Mouse (Mus musculus): ENCODE measurements around the gene Galnt17. TPM values are rescaled to one million over a fixed set of nuclear protein-coding genes. Genes with fewer than 3 reads are reported as not detected.

Galnt17 gene
- polyA plus RNA-seq, 1 experiment from 2014 or later = 0.81 TPM

GRCm38 (mm10) chr5:131266291-131266690, 42.0 kb downstream of the Galnt17 start:
- Histone ChIP-seq H3K4me3 (ENCODE audit: low read depth, low read length) (no peak overlapping the region), H3K4me1 (replicated peaks; ENCODE audit: control insufficient read depth, insufficient read depth) (no peaks in the 10 kb centered on the region), H3K27ac (replicated peaks) (no peak overlapping the region), H3K4me2 (replicated peaks; ENCODE audit: low read depth) (no peak overlapping the region), H3K9ac (ENCODE audit: low read length) (no peak overlapping the region), H3K9me3 (ENCODE audit: control insufficient read depth, low read length) (no peaks in the 10 kb centered on the region), H3K36me3 (ENCODE audit: control insufficient read depth, insufficient read depth, low read length) (no peaks in the 10 kb centered on the region), H3K27me3 (ENCODE audit: control insufficient read depth, insufficient read depth, low read length) (no peaks in the 10 kb centered on the region)
- no peak for TF ChIP-seq CTCF (IDR thresholded peaks at IDR 0.05; ENCODE audit: low read depth)
- TF ChIP-seq EP300 (optimal IDR thresholded peaks at IDR 0.05) = no peak
- DNase-seq (ENCODE audit: low spot score) (no peak), ATAC-seq (ENCODE audit: low FRiP score, low TSS enrichment) (no peak)
- WGBS = 73% methylated on average over 2 of the region's 2 CpGs

- 46% methylated on average over 11 of the region's 11 CpGs for WGBS
- H3K27me3 ChIP-seq (ENCODE audit: control insufficient read depth, insufficient read depth, low read length) = no peaks in the 10 kb centered on the region
- no peak overlapping the region for H3K4me2 ChIP-seq (replicated peaks; ENCODE audit: low read depth)
- H3K4me3 ChIP-seq (ENCODE audit: low read depth, low read length) = no peak overlapping the region
- no peaks in the 10 kb centered on the region for H3K9me3 ChIP-seq (ENCODE audit: control insufficient read depth, low read length)
- ATAC-seq (ENCODE audit: low FRiP score, low TSS enrichment) = no peak
- no peak overlapping the region for H3K27ac ChIP-seq (replicated peaks)
- H3K4me1 ChIP-seq (replicated peaks; ENCODE audit: control insufficient read depth, insufficient read depth) = no peaks in the 10 kb centered on the region
- no peak for DNase-seq (ENCODE audit: low spot score)
- no peak for TF ChIP-seq CTCF (IDR thresholded peaks at IDR 0.05; ENCODE audit: low read depth)
- TF ChIP-seq EP300 (optimal IDR thresholded peaks at IDR 0.05) = no peak
- no peak overlapping the region for H3K9ac ChIP-seq (ENCODE audit: low read length)
- no peaks in the 10 kb centered on the region for H3K36me3 ChIP-seq (ENCODE audit: control insufficient read depth, insufficient read depth, low read length)
Observed at GRCm38 (mm10) chr5:131264145-131264544, 44.2 kb downstream of the Galnt17 start.

- H3K27ac ChIP-seq (replicated peaks) = peak overlapping the region; percentile 79
- TF ChIP-seq CTCF (IDR thresholded peaks at IDR 0.05; ENCODE audit: low read depth) = no peak
- no peak for TF ChIP-seq EP300 (optimal IDR thresholded peaks at IDR 0.05)
- H3K4me2 ChIP-seq (replicated peaks; ENCODE audit: low read depth) = no peak overlapping the region
- ATAC-seq (ENCODE audit: low FRiP score, low TSS enrichment) = peak; percentile 83; the same call in 1 of the 2 replicates
- no peaks in the 10 kb centered on the region for H3K27me3 ChIP-seq (ENCODE audit: control insufficient read depth, insufficient read depth, low read length)
- 38% methylated on average over 8 of the region's 8 CpGs for WGBS
- no peaks in the 10 kb centered on the region for H3K4me1 ChIP-seq (replicated peaks; ENCODE audit: control insufficient read depth, insufficient read depth)
- H3K4me3 ChIP-seq (ENCODE audit: low read depth, low read length) = no peak overlapping the region
- no peaks in the 10 kb centered on the region for H3K9me3 ChIP-seq (ENCODE audit: control insufficient read depth, low read length)
- H3K36me3 ChIP-seq (ENCODE audit: control insufficient read depth, insufficient read depth, low read length) = no peaks in the 10 kb centered on the region
- no peak overlapping the region for H3K9ac ChIP-seq (ENCODE audit: low read length)
- DNase-seq (ENCODE audit: low spot score) = no peak
Observed at GRCm38 (mm10) chr5:131250701-131251636, 57.3 kb downstream of the Galnt17 start.

DNA sequence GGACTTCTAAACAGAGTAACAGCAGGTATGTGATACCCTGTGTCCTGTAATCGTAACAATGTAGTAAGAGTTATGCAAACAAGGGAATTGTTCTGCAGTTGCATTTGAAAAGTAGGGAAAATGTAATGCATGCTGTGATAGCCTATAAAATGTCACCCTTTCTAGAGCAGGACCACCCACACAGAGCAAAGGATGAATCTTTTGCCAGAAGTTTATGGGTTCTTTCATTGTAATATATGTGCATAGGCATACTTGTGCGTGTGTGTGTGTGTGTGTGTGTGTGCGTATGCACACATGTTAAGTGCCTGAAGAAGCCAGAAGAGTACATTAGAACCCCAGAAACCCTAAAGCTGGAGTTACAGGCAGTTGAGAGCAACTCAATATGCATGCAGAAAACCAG, 59.9 kb downstream of the Galnt17 start:
- H3K4me2 ChIP-seq (replicated peaks; ENCODE audit: low read depth) = no peak overlapping the region
- H3K27ac ChIP-seq (replicated peaks) = no peak overlapping the region
- no peak for TF ChIP-seq CTCF (IDR thresholded peaks at IDR 0.05; ENCODE audit: low read depth)
- no peak for TF ChIP-seq EP300 (optimal IDR thresholded peaks at IDR 0.05)
- H3K27me3 ChIP-seq (ENCODE audit: control insufficient read depth, insufficient read depth, low read length) = no peaks in the 10 kb centered on the region
- DNase-seq (ENCODE audit: low spot score) = no peak
- no peak overlapping the region for H3K9ac ChIP-seq (ENCODE audit: low read length)
- no peaks in the 10 kb centered on the region for H3K9me3 ChIP-seq (ENCODE audit: control insufficient read depth, low read length)
- no peak for ATAC-seq (ENCODE audit: low FRiP score, low TSS enrichment)
- no peaks in the 10 kb centered on the region for H3K4me1 ChIP-seq (replicated peaks; ENCODE audit: control insufficient read depth, insufficient read depth)
- WGBS = 71% methylated on average over 3 of the region's 3 CpGs
- no peak overlapping the region for H3K4me3 ChIP-seq (ENCODE audit: low read depth, low read length)
- H3K36me3 ChIP-seq (ENCODE audit: control insufficient read depth, insufficient read depth, low read length) = no peaks in the 10 kb centered on the region

DNA sequence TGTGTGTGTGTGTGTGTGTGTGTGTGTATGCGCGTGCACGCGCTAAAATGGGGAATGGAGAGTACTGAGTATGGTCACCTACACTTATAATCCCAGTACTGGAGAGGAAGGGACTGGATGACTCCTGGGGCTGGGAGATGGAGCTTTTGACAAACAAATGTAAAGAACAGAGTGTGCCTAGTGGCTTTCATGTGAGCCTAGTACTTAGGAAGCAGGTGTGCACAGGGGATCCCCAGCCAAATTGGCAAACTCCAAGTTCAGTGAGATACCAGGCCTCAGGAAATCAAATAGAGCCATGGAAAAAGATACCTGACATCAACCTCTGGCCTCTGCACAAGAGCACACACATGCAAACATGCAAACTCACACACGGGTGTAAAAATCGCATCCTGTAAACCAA, 61.7 kb downstream of the Galnt17 start:
- no peak for ATAC-seq (ENCODE audit: low FRiP score, low TSS enrichment)
- Histone ChIP-seq H3K27ac (replicated peaks) (no peak overlapping the region), H3K9me3 (ENCODE audit: control insufficient read depth, low read length) (no peaks in the 10 kb centered on the region), H3K4me1 (replicated peaks; ENCODE audit: control insufficient read depth, insufficient read depth) (no peaks in the 10 kb centered on the region), H3K4me3 (ENCODE audit: low read depth, low read length) (no peak overlapping the region), H3K9ac (ENCODE audit: low read length) (no peak overlapping the region), H3K4me2 (replicated peaks; ENCODE audit: low read depth) (no peak overlapping the region), H3K36me3 (ENCODE audit: control insufficient read depth, insufficient read depth, low read length) (no peaks in the 10 kb centered on the region), H3K27me3 (ENCODE audit: control insufficient read depth, insufficient read depth, low read length) (no peaks in the 10 kb centered on the region)
- DNase-seq (ENCODE audit: low spot score) = no peak
- WGBS = over 99% methylated on average over 6 of the region's 6 CpGs
- no peak for TF ChIP-seq EP300 (optimal IDR thresholded peaks at IDR 0.05)
- no peak for TF ChIP-seq CTCF (IDR thresholded peaks at IDR 0.05; ENCODE audit: low read depth)

GRCm38 (mm10) chr5:131241689-131242088, 66.6 kb downstream of the Galnt17 start:
- ATAC-seq (ENCODE audit: low FRiP score, low TSS enrichment) (no peak), DNase-seq (ENCODE audit: low spot score) (no peak)
- no peaks in the 10 kb centered on the region for H3K27me3 ChIP-seq (ENCODE audit: control insufficient read depth, insufficient read depth, low read length)
- TF ChIP-seq EP300 (optimal IDR thresholded peaks at IDR 0.05) (no peak), CTCF (IDR thresholded peaks at IDR 0.05; ENCODE audit: low read depth) (no peak)
- H3K27ac ChIP-seq (replicated peaks) = no peak overlapping the region
- WGBS = 46% methylated on average over 4 of the region's 4 CpGs
- no peak overlapping the region for H3K9ac ChIP-seq (ENCODE audit: low read length)
- no peak overlapping the region for H3K4me2 ChIP-seq (replicated peaks; ENCODE audit: low read depth)
- H3K4me3 ChIP-seq (ENCODE audit: low read depth, low read length) = no peak overlapping the region
- no peaks in the 10 kb centered on the region for H3K4me1 ChIP-seq (replicated peaks; ENCODE audit: control insufficient read depth, insufficient read depth)
- no peaks in the 10 kb centered on the region for H3K9me3 ChIP-seq (ENCODE audit: control insufficient read depth, low read length)
- H3K36me3 ChIP-seq (ENCODE audit: control insufficient read depth, insufficient read depth, low read length) = no peaks in the 10 kb centered on the region

Measured in stomach, postnatal 0 days (tissue).